Mouse (Mus musculus): ENCODE results near the gene Hs6st3. TPM values are rescaled to one million over a fixed set of nuclear protein-coding genes. Genes with fewer than 3 reads are reported as not detected.

The Hs6st3 gene
- polyA plus RNA-seq, 1 experiment from 2014 or later: not detected

GRCm38 (mm10) chr14:119847540-119847939 is 709.4 kb downstream of the Hs6st3 start:
- H3K27ac ChIP-seq (ENCODE audit: low read depth): no peak overlapping the region
- no peak for TF ChIP-seq EP300 (IDR thresholded peaks at IDR 0.05; ENCODE audit: low read depth)
- TF ChIP-seq CTCF (IDR thresholded peaks at IDR 0.05; ENCODE audit: low read depth): no peak
- ATAC-seq (no peak), DNase-seq (no peak)
- H3K36me3 ChIP-seq (replicated peaks; ENCODE audit: insufficient read depth, low read length): no peaks in the 10 kb centered on the region
- no peaks in the 10 kb centered on the region for H3K27me3 ChIP-seq (ENCODE audit: insufficient read depth, low read length)
- no peaks in the 10 kb centered on the region for H3K4me1 ChIP-seq (ENCODE audit: insufficient read depth)
- no peak overlapping the region for H3K4me3 ChIP-seq (ENCODE audit: low read depth, low read length)
- H3K9ac ChIP-seq (replicated peaks): no peak overlapping the region
- no peaks in the 10 kb centered on the region for H3K9me3 ChIP-seq (ENCODE audit: low read length)
- 52% methylated on average over 12 of the region's 12 CpGs for WGBS (ENCODE audit: insufficient replicate concordance)
- H3K4me2 ChIP-seq (ENCODE audit: low read depth, low read length): no peak overlapping the region

GRCm38 (mm10) chr14:119848759-119849298 is 710.7 kb downstream of the Hs6st3 start:
- no peak for ATAC-seq

GRCm38 (mm10) chr14:119849338-119849737 is 711.2 kb downstream of the Hs6st3 start:
- H3K4me1 ChIP-seq (ENCODE audit: insufficient read depth): no peaks in the 10 kb centered on the region
- no peak overlapping the region for H3K4me3 ChIP-seq (ENCODE audit: low read depth, low read length)
- no peak overlapping the region for H3K27ac ChIP-seq (ENCODE audit: low read depth)
- no peaks in the 10 kb centered on the region for H3K36me3 ChIP-seq (replicated peaks; ENCODE audit: insufficient read depth, low read length)
- no peak overlapping the region for H3K9ac ChIP-seq (replicated peaks)
- no peaks in the 10 kb centered on the region for H3K27me3 ChIP-seq (ENCODE audit: insufficient read depth, low read length)
- H3K9me3 ChIP-seq (ENCODE audit: low read length): no peaks in the 10 kb centered on the region
- WGBS (ENCODE audit: insufficient replicate concordance): 36% methylated on average over 7 of the region's 7 CpGs
- H3K4me2 ChIP-seq (ENCODE audit: low read depth, low read length): no peak overlapping the region
- no peak for DNase-seq
- TF ChIP-seq CTCF (IDR thresholded peaks at IDR 0.05; ENCODE audit: low read depth): no peak
- TF ChIP-seq EP300 (IDR thresholded peaks at IDR 0.05; ENCODE audit: low read depth): no peak
- no peak for ATAC-seq

More at GRCm38 (mm10) chr14:119848759-119849298, 710.7 kb downstream of the Hs6st3 start:
- Histone ChIP-seq H3K4me1 (ENCODE audit: insufficient read depth) (no peaks in the 10 kb centered on the region), H3K9ac (replicated peaks) (no peak overlapping the region), H3K27me3 (ENCODE audit: insufficient read depth, low read length) (no peaks in the 10 kb centered on the region), H3K9me3 (ENCODE audit: low read length) (no peaks in the 10 kb centered on the region), H3K4me3 (ENCODE audit: low read depth, low read length) (no peak overlapping the region), H3K36me3 (replicated peaks; ENCODE audit: insufficient read depth, low read length) (no peaks in the 10 kb centered on the region), H3K4me2 (ENCODE audit: low read depth, low read length) (no peak overlapping the region), H3K27ac (ENCODE audit: low read depth) (no peak overlapping the region)
- no peak for DNase-seq
- TF ChIP-seq CTCF (IDR thresholded peaks at IDR 0.05; ENCODE audit: low read depth): no peak
- no peak for TF ChIP-seq EP300 (IDR thresholded peaks at IDR 0.05; ENCODE audit: low read depth)
- 36% methylated on average over 4 of the region's 4 CpGs for WGBS (ENCODE audit: insufficient replicate concordance)

GRCm38 (mm10) chr14:119852139-119852538 is 714.0 kb downstream of the Hs6st3 start:
- no peak overlapping the region for H3K4me3 ChIP-seq (ENCODE audit: low read depth, low read length)
- DNase-seq (no peak), ATAC-seq (no peak)
- no peaks in the 10 kb centered on the region for H3K4me1 ChIP-seq (ENCODE audit: insufficient read depth)
- no peak for TF ChIP-seq CTCF (IDR thresholded peaks at IDR 0.05; ENCODE audit: low read depth)
- H3K4me2 ChIP-seq (ENCODE audit: low read depth, low read length): no peak overlapping the region
- H3K27me3 ChIP-seq (ENCODE audit: insufficient read depth, low read length): no peaks in the 10 kb centered on the region
- no peak overlapping the region for H3K9ac ChIP-seq (replicated peaks)
- WGBS (ENCODE audit: insufficient replicate concordance): 35% methylated on average over 5 of the region's 5 CpGs
- no peaks in the 10 kb centered on the region for H3K36me3 ChIP-seq (replicated peaks; ENCODE audit: insufficient read depth, low read length)
- no peak overlapping the region for H3K27ac ChIP-seq (ENCODE audit: low read depth)
- no peaks in the 10 kb centered on the region for H3K9me3 ChIP-seq (ENCODE audit: low read length)

- Histone ChIP-seq H3K36me3 (replicated peaks; ENCODE audit: insufficient read depth, low read length) (no peaks in the 10 kb centered on the region), H3K9me3 (ENCODE audit: low read length) (no peaks in the 10 kb centered on the region), H3K4me2 (ENCODE audit: low read depth, low read length) (no peak overlapping the region), H3K27me3 (ENCODE audit: insufficient read depth, low read length) (no peaks in the 10 kb centered on the region), H3K4me1 (ENCODE audit: insufficient read depth) (no peaks in the 10 kb centered on the region), H3K27ac (ENCODE audit: low read depth) (no peak overlapping the region), H3K9ac (replicated peaks) (no peak overlapping the region), H3K4me3 (ENCODE audit: low read depth, low read length) (no peak overlapping the region)
- WGBS (ENCODE audit: insufficient replicate concordance): 64% methylated on average over 23 of the region's 23 CpGs
- TF ChIP-seq EP300 (IDR thresholded peaks at IDR 0.05; ENCODE audit: low read depth) (no peak), CTCF (IDR thresholded peaks at IDR 0.05; ENCODE audit: low read depth) (no peak)
- DNase-seq (no peak), ATAC-seq (no peak)
These were observed 719.5 kb downstream of the Hs6st3 start for GRCm38 (mm10) chr14:119857338-119858291.

- Histone ChIP-seq H3K9ac (replicated peaks) (no peak overlapping the region), H3K9me3 (ENCODE audit: low read length) (no peaks in the 10 kb centered on the region), H3K27me3 (ENCODE audit: insufficient read depth, low read length) (no peaks in the 10 kb centered on the region), H3K36me3 (replicated peaks; ENCODE audit: insufficient read depth, low read length) (no peaks in the 10 kb centered on the region), H3K27ac (ENCODE audit: low read depth) (no peak overlapping the region), H3K4me3 (ENCODE audit: low read depth, low read length) (no peak overlapping the region), H3K4me2 (ENCODE audit: low read depth, low read length) (no peak overlapping the region), H3K4me1 (ENCODE audit: insufficient read depth) (no peaks in the 10 kb centered on the region)
- ATAC-seq (no peak), DNase-seq (no peak)
- 78% methylated on average over 4 of the region's 4 CpGs for WGBS (ENCODE audit: insufficient replicate concordance)
- TF ChIP-seq EP300 (IDR thresholded peaks at IDR 0.05; ENCODE audit: low read depth) (no peak), CTCF (IDR thresholded peaks at IDR 0.05; ENCODE audit: low read depth) (no peak)
These were observed 735.5 kb downstream of the Hs6st3 start for GRCm38 (mm10) chr14:119873617-119874016.
